Mouse (Mus musculus) liver, embryonic 11.5 days (tissue): ENCODE data around the gene Atp8a2. TPM values are rescaled to one million over a fixed set of nuclear protein-coding genes. Genes with fewer than 3 reads are reported as not detected.

Source experiments
- ATAC-seq: fragments of 200-750 bp; cut with Nextera tagmentation; replicated peaks from 2 replicates; pipeline ENCODE4 v1.8.0; 2017; ENCODE audit warnings: moderate number of reproducible peaks, mild to moderate bottlenecking, moderate TSS enrichment, moderate library complexity; ENCODE audit not compliant: low FRiP score
- DNase-seq: peaks from one replicate; pipeline ENCODE4 v3.0.0-alpha.2; 2017; ENCODE audit warnings: low spot score
- H3K27ac ChIP-seq: fragments of 300-500 bp; sonication (generic); 2 replicates; pipeline ENCODE4 v1.5.1; 2014; ENCODE audit warnings: mild to moderate bottlenecking, low read depth, low read length, control low read depth
- H3K27me3 ChIP-seq: fragments of 300-500 bp; sonication (generic); replicated peaks from 2 replicates; pipeline ENCODE4 v1.6.1; 2014; ENCODE audit warnings: low read length, mixed read lengths; ENCODE audit not compliant: control insufficient read depth, insufficient read depth
- H3K36me3 ChIP-seq: fragments of 300-500 bp; sonication (generic); 2 replicates; pipeline ENCODE4 v1.6.1; 2014; ENCODE audit warnings: mild to moderate bottlenecking, low read length, moderate library complexity, mixed read lengths; ENCODE audit not compliant: control insufficient read depth, insufficient read depth
- H3K4me1 ChIP-seq: fragments of 300-500 bp; sonication (generic); replicated peaks from 2 replicates; pipeline ENCODE4 v1.6.1; 2014; ENCODE audit warnings: low read length, mixed read lengths; ENCODE audit not compliant: control insufficient read depth, insufficient read depth
- H3K4me2 ChIP-seq: fragments of 300-500 bp; sonication (generic); 2 replicates; pipeline ENCODE4 v1.6.1; 2014; ENCODE audit warnings: mild to moderate bottlenecking, control low read depth, moderate library complexity
- H3K4me3 ChIP-seq: fragments of 300-500 bp; sonication (generic); 2 replicates; pipeline ENCODE4 v1.5.1; 2014; ENCODE audit warnings: low read depth, low read length, control low read depth
- H3K9ac ChIP-seq: fragments of 300-500 bp; sonication (generic); 2 replicates; pipeline ENCODE4 v1.6.1; 2014; ENCODE audit warnings: low read depth, low read length, control low read depth
- H3K9me3 ChIP-seq: fragments of 300-500 bp; sonication (generic); 2 replicates; pipeline ENCODE4 v1.6.1; 2016; ENCODE audit warnings: low read length, inconsistent platforms, mixed read lengths; ENCODE audit not compliant: control insufficient read depth
- WGBS: fragments of 180-500 bp; shearing (Covaris S2); extraction: QIAGEN DNeasy Blood & Tissue Kit; methylation state at CpG from one replicate; pipeline ENCODE4 v1.1.7; 2014; 5-methylcytosine and 5-hydroxymethylcytosine counted together
- polyA plus RNA-seq: library from polyadenylated mRNA; unstranded; fragments of >200 nt; fragmentation: Nextera tagmentation; extraction: Ambion mirVana; gene quantifications from 2 replicates; pipeline ENCODE4 v1.2.1, GENCODE M21; 2014

Atp8a2 gene
- polyA plus RNA-seq, 1 experiment from 2014 or later = 2.2 TPM

GRCm38 (mm10) chr14:59689596-59689995 is 507.4 kb downstream of the Atp8a2 start:
- Histone ChIP-seq H3K4me1 (peaks cover 5% of the 10 kb centered on the region), H3K36me3 (no peaks in the 10 kb centered on the region), H3K27me3 (no peaks in the 10 kb centered on the region; the same call in 1 of the 2 replicates), H3K9ac (no peak overlapping the region), H3K9me3 (no peaks in the 10 kb centered on the region), H3K4me2 (no peak overlapping the region), H3K27ac (no peak overlapping the region), H3K4me3 (no peak overlapping the region)
- ATAC-seq (no peak), DNase-seq (no peak)
- WGBS = 64% methylated on average over 4 of the region's 4 CpGs

GRCm38 (mm10) chr14:59686229-59686628 is 510.8 kb downstream of the Atp8a2 start:
- no peak overlapping the region for H3K4me2 ChIP-seq
- no peaks in the 10 kb centered on the region for H3K27me3 ChIP-seq
- H3K27ac ChIP-seq = no peak overlapping the region
- H3K4me1 ChIP-seq = no peaks in the 10 kb centered on the region; the same call in 1 of the 2 replicates
- H3K9ac ChIP-seq = no peak overlapping the region
- H3K36me3 ChIP-seq = no peaks in the 10 kb centered on the region
- H3K9me3 ChIP-seq = no peaks in the 10 kb centered on the region
- DNase-seq (no peak), ATAC-seq (no peak)
- WGBS = 56% methylated on average over 5 of the region's 5 CpGs
- no peak overlapping the region for H3K4me3 ChIP-seq

- DNase-seq = no peak
- H3K4me2 ChIP-seq = no peak overlapping the region
- 49% methylated on average over 8 of the region's 8 CpGs for WGBS
- H3K27ac ChIP-seq = no peak overlapping the region
- no peaks in the 10 kb centered on the region for H3K27me3 ChIP-seq
- no peaks in the 10 kb centered on the region for H3K36me3 ChIP-seq
- no peaks in the 10 kb centered on the region for H3K9me3 ChIP-seq
- H3K4me3 ChIP-seq = no peak overlapping the region
- ATAC-seq = no peak
- H3K9ac ChIP-seq = no peak overlapping the region
- H3K4me1 ChIP-seq = no peaks in the 10 kb centered on the region; the same call in 1 of the 2 replicates
Measured at GRCm38 (mm10) chr14:59685343-59685742, 511.6 kb downstream of the Atp8a2 start.

- ATAC-seq (no peak), DNase-seq (no peak)
- no peaks in the 10 kb centered on the region for H3K36me3 ChIP-seq
- H3K4me1 ChIP-seq = no peaks in the 10 kb centered on the region
- no peak overlapping the region for H3K27ac ChIP-seq
- no peak overlapping the region for H3K4me2 ChIP-seq
- 64% methylated on average over 4 of the region's 4 CpGs for WGBS
- no peak overlapping the region for H3K4me3 ChIP-seq
- no peaks in the 10 kb centered on the region for H3K9me3 ChIP-seq
- no peaks in the 10 kb centered on the region for H3K27me3 ChIP-seq
- H3K9ac ChIP-seq = no peak overlapping the region
Measured at GRCm38 (mm10) chr14:59681906-59682305, 515.1 kb downstream of the Atp8a2 start.

GRCm38 (mm10) chr14:59677598-59678003 is 519.4 kb downstream of the Atp8a2 start:
- no peak overlapping the region for H3K27ac ChIP-seq
- no peak for ATAC-seq

GRCm38 (mm10) chr14:59675330-59675729 is 521.6 kb downstream of the Atp8a2 start:
- H3K4me1 ChIP-seq = no peaks in the 10 kb centered on the region; the same call in 1 of the 2 replicates
- no peak overlapping the region for H3K9ac ChIP-seq
- no peaks in the 10 kb centered on the region for H3K27me3 ChIP-seq
- no peak overlapping the region for H3K4me3 ChIP-seq
- no peak overlapping the region for H3K4me2 ChIP-seq
- H3K36me3 ChIP-seq = no peaks in the 10 kb centered on the region
- H3K27ac ChIP-seq = no peak overlapping the region
- ATAC-seq (no peak), DNase-seq (no peak)
- 80% methylated on average over 4 of the region's 4 CpGs for WGBS
- no peaks in the 10 kb centered on the region for H3K9me3 ChIP-seq

More at GRCm38 (mm10) chr14:59677598-59678003, 519.4 kb downstream of the Atp8a2 start:
- no peak overlapping the region for H3K9ac ChIP-seq
- no peaks in the 10 kb centered on the region for H3K9me3 ChIP-seq
- no peak overlapping the region for H3K4me2 ChIP-seq
- no peaks in the 10 kb centered on the region for H3K27me3 ChIP-seq
- H3K4me1 ChIP-seq = no peaks in the 10 kb centered on the region; the same call in 1 of the 2 replicates
- no peak overlapping the region for H3K4me3 ChIP-seq
- no peaks in the 10 kb centered on the region for H3K36me3 ChIP-seq
- 68% methylated on average over 7 of the region's 7 CpGs for WGBS
- DNase-seq = no peak

- no peaks in the 10 kb centered on the region for H3K36me3 ChIP-seq
- H3K27me3 ChIP-seq = no peaks in the 10 kb centered on the region
- no peaks in the 10 kb centered on the region; the same call in 1 of the 2 replicates for H3K4me1 ChIP-seq
- no peak overlapping the region for H3K4me3 ChIP-seq
- 36% methylated on average over 8 of the region's 8 CpGs for whole genome bisulfite sequencing
- no peak overlapping the region for H3K9ac ChIP-seq
- no peak overlapping the region for H3K27ac ChIP-seq
- H3K9me3 ChIP-seq = no peaks in the 10 kb centered on the region
- H3K4me2 ChIP-seq = no peak overlapping the region
- DNase-seq (no peak), ATAC-seq (no peak)
Measured at GRCm38 (mm10) chr14:59674556-59674955, 522.4 kb downstream of the Atp8a2 start.

- no peak for ATAC-seq
- H3K27ac ChIP-seq = no peak overlapping the region
- H3K27me3 ChIP-seq = no peaks in the 10 kb centered on the region
- no peak for DNase-seq
- 74% methylated on average over 6 of the region's 6 CpGs for WGBS
- H3K4me2 ChIP-seq = no peak overlapping the region
- no peaks in the 10 kb centered on the region for H3K36me3 ChIP-seq
- H3K9ac ChIP-seq = no peak overlapping the region
- no peaks in the 10 kb centered on the region; the same call in 1 of the 2 replicates for H3K4me1 ChIP-seq
- no peak overlapping the region for H3K4me3 ChIP-seq
- H3K9me3 ChIP-seq = no peaks in the 10 kb centered on the region
Measured at GRCm38 (mm10) chr14:59672893-59673515, 524.0 kb downstream of the Atp8a2 start.

GRCm38 (mm10) chr14:59657098-59657497 is 539.9 kb downstream of the Atp8a2 start:
- no peak for ATAC-seq
- Histone ChIP-seq H3K9ac (no peak overlapping the region), H3K4me1 (no peaks in the 10 kb centered on the region), H3K4me2 (no peak overlapping the region), H3K4me3 (no peak overlapping the region), H3K27me3 (no peaks in the 10 kb centered on the region), H3K36me3 (no peaks in the 10 kb centered on the region), H3K9me3 (no peaks in the 10 kb centered on the region), H3K27ac (no peak overlapping the region)
- DNase-seq = no peak
- 77% methylated on average over 1 of the region's 1 CpGs for WGBS
